Mouse (Mus musculus): ENCODE results near the gene Bri3bp. TPM values are rescaled to one million over a fixed set of nuclear protein-coding genes. Genes with fewer than 3 reads are reported as not detected.

Bri3bp gene
- polyA plus RNA-seq, 1 experiment: 21.2 TPM

DNA sequence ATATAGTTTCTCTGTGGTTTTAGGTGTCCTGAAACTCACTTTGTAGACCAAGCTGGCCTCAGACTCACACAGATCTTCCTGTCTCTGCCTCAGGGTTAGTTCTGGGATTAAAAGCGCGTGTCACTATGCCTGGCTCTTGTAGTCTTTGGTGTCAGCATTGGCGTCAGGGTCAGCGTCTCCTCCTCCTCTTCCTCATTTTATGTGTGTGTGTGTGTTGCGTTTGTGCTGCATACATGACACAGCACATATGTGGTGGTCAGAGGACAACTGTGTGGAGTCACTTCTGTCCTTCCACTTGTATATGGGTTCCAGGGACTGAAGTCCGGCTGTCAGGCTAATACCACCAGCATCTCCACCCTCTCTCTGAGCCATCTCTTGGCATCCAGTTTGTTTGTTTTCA, 60.1 kb downstream of the Bri3bp start:
- no peak for TF ChIP-seq CTCF (IDR thresholded peaks at IDR 0.05; ENCODE audit: extremely low read depth, insufficient read depth, insufficient read length, insufficient replicate concordance)
- TF ChIP-seq POLR2A (IDR thresholded peaks at IDR 0.05; ENCODE audit: low read depth, low read length): no peak
- 80% methylated on average over 6 of the region's 6 CpGs for WGBS
- Histone ChIP-seq H3K27ac (ENCODE audit: insufficient read depth, low read length) (no peak overlapping the region), H3K4me3 (ENCODE audit: extremely low read depth, insufficient read depth, insufficient read length) (no peak overlapping the region), H3K36me3 (ENCODE audit: control insufficient read depth, insufficient read depth, low read length) (peaks cover 9% of the 10 kb centered on the region; the same call in 1 of the 2 replicates), H3K4me1 (ENCODE audit: control insufficient read depth, insufficient read depth, insufficient read length) (no peaks in the 10 kb centered on the region), H3K27me3 (ENCODE audit: control insufficient read depth, insufficient read depth, low read length) (no peaks in the 10 kb centered on the region)
- DNase-seq (ENCODE audit: low read depth in 1 of 2, low spot score in 2 of 2): no peak

GRCm38 (mm10) chr5:125502186-125502585, 60.8 kb downstream of the Bri3bp start:
- peaks cover 9% of the 10 kb centered on the region; the same call in 1 of the 2 replicates for H3K36me3 ChIP-seq (ENCODE audit: control insufficient read depth, insufficient read depth, low read length)
- 80% methylated on average over 3 of the region's 3 CpGs for WGBS
- H3K4me3 ChIP-seq (ENCODE audit: extremely low read depth, insufficient read depth, insufficient read length): no peak overlapping the region
- no peaks in the 10 kb centered on the region for H3K4me1 ChIP-seq (ENCODE audit: control insufficient read depth, insufficient read depth, insufficient read length)
- no peak for TF ChIP-seq CTCF (IDR thresholded peaks at IDR 0.05; ENCODE audit: extremely low read depth, insufficient read depth, insufficient read length, insufficient replicate concordance)
- no peak for TF ChIP-seq POLR2A (IDR thresholded peaks at IDR 0.05; ENCODE audit: low read depth, low read length)
- no peaks in the 10 kb centered on the region for H3K27me3 ChIP-seq (ENCODE audit: control insufficient read depth, insufficient read depth, low read length)
- H3K27ac ChIP-seq (ENCODE audit: insufficient read depth, low read length): no peak overlapping the region
- no peak for DNase-seq (ENCODE audit: low read depth in 1 of 2, low spot score in 2 of 2)

DNA sequence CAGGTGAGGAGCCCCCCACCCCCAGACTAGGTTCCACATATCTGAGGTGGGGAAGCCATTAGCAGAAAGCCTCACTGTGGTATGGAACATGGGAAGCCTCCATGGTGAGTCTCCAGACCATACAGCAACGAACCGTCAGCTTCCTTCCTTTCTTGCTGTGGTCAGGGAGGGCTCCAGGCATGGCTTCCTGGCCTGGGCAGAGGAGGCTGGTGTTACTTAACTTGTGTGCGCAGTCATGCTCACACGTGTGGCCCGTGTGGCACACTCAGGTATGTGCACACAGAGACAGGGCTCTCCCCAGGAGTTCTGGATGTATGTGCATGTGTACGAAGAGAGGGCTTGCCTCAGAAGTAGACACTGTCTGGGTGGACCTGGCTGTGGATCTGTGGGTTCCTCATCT, 62.3 kb downstream of the Bri3bp start:
- DNase-seq (ENCODE audit: low read depth in 1 of 2, low spot score in 2 of 2): no peak
- Histone ChIP-seq H3K4me3 (ENCODE audit: extremely low read depth, insufficient read depth, insufficient read length) (no peak overlapping the region), H3K36me3 (ENCODE audit: control insufficient read depth, insufficient read depth, low read length) (peaks cover 10% of the 10 kb centered on the region; the same call in 1 of the 2 replicates), H3K27ac (ENCODE audit: insufficient read depth, low read length) (no peak overlapping the region), H3K27me3 (ENCODE audit: control insufficient read depth, insufficient read depth, low read length) (no peaks in the 10 kb centered on the region), H3K4me1 (ENCODE audit: control insufficient read depth, insufficient read depth, insufficient read length) (no peaks in the 10 kb centered on the region)
- TF ChIP-seq CTCF (IDR thresholded peaks at IDR 0.05; ENCODE audit: extremely low read depth, insufficient read depth, insufficient read length, insufficient replicate concordance): no peak
- no peak for TF ChIP-seq POLR2A (IDR thresholded peaks at IDR 0.05; ENCODE audit: low read depth, low read length)
- WGBS: 52% methylated on average over 6 of the region's 6 CpGs

- H3K27me3 ChIP-seq (ENCODE audit: control insufficient read depth, insufficient read depth, low read length): no peaks in the 10 kb centered on the region
- H3K4me1 ChIP-seq (ENCODE audit: control insufficient read depth, insufficient read depth, insufficient read length): no peaks in the 10 kb centered on the region
- DNase-seq (ENCODE audit: low read depth in 1 of 2, low spot score in 2 of 2): no peak
- H3K36me3 ChIP-seq (ENCODE audit: control insufficient read depth, insufficient read depth, low read length): peaks cover 10% of the 10 kb centered on the region; the same call in 1 of the 2 replicates
- 89% methylated on average over 11 of the region's 11 CpGs for WGBS
- H3K27ac ChIP-seq (ENCODE audit: insufficient read depth, low read length): no peak overlapping the region
- no peak overlapping the region for H3K4me3 ChIP-seq (ENCODE audit: extremely low read depth, insufficient read depth, insufficient read length)
- TF ChIP-seq CTCF (IDR thresholded peaks at IDR 0.05; ENCODE audit: extremely low read depth, insufficient read depth, insufficient read length, insufficient replicate concordance): no peak
Observed at GRCm38 (mm10) chr5:125504692-125505091, 63.3 kb downstream of the Bri3bp start.

GRCm38 (mm10) chr5:125505968-125506367, 64.6 kb downstream of the Bri3bp start:
- H3K4me1 ChIP-seq (ENCODE audit: control insufficient read depth, insufficient read depth, insufficient read length): no peaks in the 10 kb centered on the region
- DNase-seq (ENCODE audit: low read depth in 1 of 2, low spot score in 2 of 2): no peak
- H3K27ac ChIP-seq (ENCODE audit: insufficient read depth, low read length): no peak overlapping the region
- TF ChIP-seq CTCF (IDR thresholded peaks at IDR 0.05; ENCODE audit: extremely low read depth, insufficient read depth, insufficient read length, insufficient replicate concordance): no peak
- TF ChIP-seq POLR2A (IDR thresholded peaks at IDR 0.05; ENCODE audit: low read depth, low read length): no peak
- peaks cover 16% of the 10 kb centered on the region for H3K36me3 ChIP-seq (ENCODE audit: control insufficient read depth, insufficient read depth, low read length)
- 96% methylated on average over 15 of the region's 15 CpGs for WGBS
- no peak overlapping the region for H3K4me3 ChIP-seq (ENCODE audit: extremely low read depth, insufficient read depth, insufficient read length)
- H3K27me3 ChIP-seq (ENCODE audit: control insufficient read depth, insufficient read depth, low read length): no peaks in the 10 kb centered on the region

GRCm38 (mm10) chr5:125507582-125507981, 66.2 kb downstream of the Bri3bp start:
- Histone ChIP-seq H3K36me3 (ENCODE audit: control insufficient read depth, insufficient read depth, low read length) (peaks cover 22% of the 10 kb centered on the region), H3K27ac (ENCODE audit: insufficient read depth, low read length) (no peak overlapping the region), H3K4me1 (ENCODE audit: control insufficient read depth, insufficient read depth, insufficient read length) (no peaks in the 10 kb centered on the region), H3K4me3 (ENCODE audit: extremely low read depth, insufficient read depth, insufficient read length) (no peak overlapping the region), H3K27me3 (ENCODE audit: control insufficient read depth, insufficient read depth, low read length) (no peaks in the 10 kb centered on the region)
- no peak for DNase-seq (ENCODE audit: low read depth in 1 of 2, low spot score in 2 of 2)
- TF ChIP-seq CTCF (IDR thresholded peaks at IDR 0.05; ENCODE audit: extremely low read depth, insufficient read depth, insufficient read length, insufficient replicate concordance) (no peak), POLR2A (IDR thresholded peaks at IDR 0.05; ENCODE audit: low read depth, low read length) (no peak)
- WGBS: 92% methylated on average over 9 of the region's 9 CpGs

GRCm38 (mm10) chr5:125508006-125508405, 66.6 kb downstream of the Bri3bp start:
- H3K27ac ChIP-seq (ENCODE audit: insufficient read depth, low read length): no peak overlapping the region
- WGBS: 88% methylated on average over 10 of the region's 10 CpGs
- DNase-seq (ENCODE audit: low read depth in 1 of 2, low spot score in 2 of 2): no peak
- H3K4me1 ChIP-seq (ENCODE audit: control insufficient read depth, insufficient read depth, insufficient read length): no peaks in the 10 kb centered on the region
- TF ChIP-seq CTCF (IDR thresholded peaks at IDR 0.05; ENCODE audit: extremely low read depth, insufficient read depth, insufficient read length, insufficient replicate concordance) (no peak), POLR2A (IDR thresholded peaks at IDR 0.05; ENCODE audit: low read depth, low read length) (no peak)
- H3K4me3 ChIP-seq (ENCODE audit: extremely low read depth, insufficient read depth, insufficient read length): no peak overlapping the region
- peaks cover 26% of the 10 kb centered on the region for H3K36me3 ChIP-seq (ENCODE audit: control insufficient read depth, insufficient read depth, low read length)
- H3K27me3 ChIP-seq (ENCODE audit: control insufficient read depth, insufficient read depth, low read length): no peaks in the 10 kb centered on the region

Measured in spleen, adult 2 months (tissue).